Mouse (Mus musculus) cortical plate, adult 2 months (tissue): ENCODE measurements at regions not wholly inside any gene's neighbourhood (a gene's known extent, or its start where the extent isn't known, plus 50 kb on each side); places are given as distances from the start of the nearest gene placed in this dataset.
"Not testable (repeated sequence)": the region's sequence is repeated elsewhere in the genome, so short reads cannot be mapped to it uniquely, and the experiment has no call there.

ENCODE experiments used
- H3K27ac ChIP-seq: fragments of 200-500 bp; 2 replicates; pipeline ENCODE4 v1.5.1; 2012; ENCODE audit warnings: low read length, control low read depth, inconsistent platforms; ENCODE audit not compliant: insufficient read depth
- H3K4me1 ChIP-seq: fragments of 200-500 bp; 2 replicates; pipeline ENCODE4 v1.6.1; 2011; ENCODE audit warnings: low read length; ENCODE audit not compliant: control insufficient read depth, insufficient read depth
- H3K4me3 ChIP-seq: fragments of 200-500 bp; 2 replicates; pipeline ENCODE4 v1.5.1; 2011; ENCODE audit warnings: mild to moderate bottlenecking, low read length, control low read depth; ENCODE audit not compliant: insufficient read depth
- CTCF ChIP-seq: fragments of 200-500 bp; IDR thresholded peaks from 2 replicates; pipeline ENCODE4 v1.5.1; 2011; ENCODE audit warnings: mild to moderate bottlenecking, control low read depth, low read length; ENCODE audit not compliant: insufficient read depth; ENCODE audit errors: extremely low read depth
- POLR2A ChIP-seq: fragments of 200-500 bp; IDR thresholded peaks from 2 replicates; pipeline ENCODE4 v1.6.1; 2011; ENCODE audit warnings: mild to moderate bottlenecking, low read length, control low read depth; ENCODE audit not compliant: insufficient read depth; ENCODE audit errors: extremely low read depth

GRCm38 (mm10) chr8:88842451-88842850 is 145.6 kb downstream of the Cyld start:
- no peaks in the 10 kb centered on the region for H3K4me1 ChIP-seq
- no peak overlapping the region for H3K4me3 ChIP-seq
- no peak overlapping the region for H3K27ac ChIP-seq
- no peak for TF ChIP-seq POLR2A

GRCm38 (mm10) chr8:88840096-88840495 is 143.3 kb downstream of the Cyld start:
- Histone ChIP-seq H3K27ac (no peak overlapping the region), H3K4me1 (no peaks in the 10 kb centered on the region), H3K4me3 (no peak overlapping the region)
- TF ChIP-seq POLR2A (no peak), CTCF (no peak)

GRCm38 (mm10) chr8:88835756-88836291 is 139.0 kb downstream of the Cyld start:
- H3K4me1 ChIP-seq = no peaks in the 10 kb centered on the region
- H3K4me3 ChIP-seq = no peak overlapping the region
- no peak overlapping the region for H3K27ac ChIP-seq
- TF ChIP-seq CTCF (no peak), POLR2A (no peak)

- Histone ChIP-seq H3K27ac (no peak overlapping the region), H3K4me3 (no peak overlapping the region), H3K4me1 (no peaks in the 10 kb centered on the region)
- TF ChIP-seq CTCF (0 out of 2 replicates have a peak, but pooled peaks have one; percentile 23), POLR2A (no peak)
These were observed 129.0 kb downstream of the Cyld start for GRCm38 (mm10) chr8:88825816-88826215.

- TF ChIP-seq POLR2A (no peak), CTCF (no peak)
These were observed 127.1 kb downstream of the Cyld start for GRCm38 (mm10) chr8:88823931-88824330.

GRCm38 (mm10) chr8:88820275-88820850 is 123.5 kb downstream of the Cyld start:
- no peak overlapping the region for H3K27ac ChIP-seq
- H3K4me1 ChIP-seq = no peaks in the 10 kb centered on the region
- no peak for TF ChIP-seq POLR2A
- no peak for TF ChIP-seq CTCF
- no peak overlapping the region for H3K4me3 ChIP-seq

More at GRCm38 (mm10) chr8:88823931-88824330, 127.1 kb downstream of the Cyld start:
- no peak overlapping the region for H3K27ac ChIP-seq
- no peak overlapping the region for H3K4me3 ChIP-seq
- H3K4me1 ChIP-seq = no peaks in the 10 kb centered on the region

- TF ChIP-seq CTCF = no peak
- no peak for TF ChIP-seq POLR2A
- no peak overlapping the region for H3K27ac ChIP-seq
- no peaks in the 10 kb centered on the region for H3K4me1 ChIP-seq
- no peak overlapping the region for H3K4me3 ChIP-seq
These were observed 119.6 kb downstream of the Cyld start for GRCm38 (mm10) chr8:88816461-88816860.

GRCm38 (mm10) chr8:88814246-88814645 is 117.4 kb downstream of the Cyld start:
- TF ChIP-seq POLR2A (no peak), CTCF (no peak)
- no peak overlapping the region for H3K4me3 ChIP-seq
- H3K27ac ChIP-seq = no peak overlapping the region
- H3K4me1 ChIP-seq = no peaks in the 10 kb centered on the region

GRCm38 (mm10) chr8:88812901-88813676 is 116.3 kb downstream of the Cyld start:
- TF ChIP-seq POLR2A (no peak), CTCF (no peak)
- Histone ChIP-seq H3K4me1 (no peaks in the 10 kb centered on the region), H3K4me3 (no peak overlapping the region), H3K27ac (no peak overlapping the region)

- not testable (repeated sequence) for H3K4me3 ChIP-seq, H3K4me1 ChIP-seq, H3K27ac ChIP-seq
These were observed 110.0 kb downstream of the Cyld start for GRCm38 (mm10) chr8:88806851-88807250.
